Mouse (Mus musculus) adipocyte (in vitro differentiated cells): ENCODE results near the gene Tmsb10.
A peak's percentile ranks its signal among the peaks of the same experiment; 100 is the strongest.

Source experiments
- DNase-seq: peaks from one replicate; pipeline ENCODE4 v3.0.0-alpha.2; 2016; ENCODE audit warnings: low spot score

The Tmsb10 gene

GRCm38 (mm10) chr6:72958662-72959071 is at the start of gene Tmsb10:
Gene Tmsb10 (minus strand): TSS chr6:72958748.
- DNase-seq, result no peak

GRCm38 (mm10) chr6:73003601-73004000 is 45.1 kb upstream of the Tmsb10 start:
- DNase-seq, result no peak

- no peak for DNase-seq
Observed at GRCm38 (mm10) chr6:73002391-73002790, 43.8 kb upstream of the Tmsb10 start.

- no peak for DNase-seq
Observed at GRCm38 (mm10) chr6:72998809-72999208, 40.3 kb upstream of the Tmsb10 start.

- DNase-seq, result peak; percentile 67
Observed at GRCm38 (mm10) chr6:72993688-72994082, 35.1 kb upstream of the Tmsb10 start.

- no peak for DNase-seq
Observed at GRCm38 (mm10) chr6:72993054-72993687, 34.6 kb upstream of the Tmsb10 start.

GRCm38 (mm10) chr6:72990206-72990605 is 31.7 kb upstream of the Tmsb10 start:
- DNase-seq, result no peak

- no peak for DNase-seq
Observed at GRCm38 (mm10) chr6:72989028-72989736, 30.6 kb upstream of the Tmsb10 start.

- no peak for DNase-seq
Observed at GRCm38 (mm10) chr6:72982506-72982905, 24.0 kb upstream of the Tmsb10 start.

GRCm38 (mm10) chr6:72981851-72982250 is 23.3 kb upstream of the Tmsb10 start:
- DNase-seq, result no peak

- peak; percentile 81 for DNase-seq
Observed at GRCm38 (mm10) chr6:72981124-72981651, 22.6 kb upstream of the Tmsb10 start.

GRCm38 (mm10) chr6:72976866-72977265 is 18.3 kb upstream of the Tmsb10 start:
- DNase-seq, result no peak

GRCm38 (mm10) chr6:72971074-72971473 is 12.5 kb upstream of the Tmsb10 start:
- DNase-seq, result no peak

GRCm38 (mm10) chr6:72969787-72970186 is 11.2 kb upstream of the Tmsb10 start:
- DNase-seq, result no peak

- no peak for DNase-seq
Observed at GRCm38 (mm10) chr6:72965199-72965598, 6.7 kb upstream of the Tmsb10 start.

GRCm38 (mm10) chr6:72962281-72962741 is 3.8 kb upstream of the Tmsb10 start:
- no peak for DNase-seq

GRCm38 (mm10) chr6:72961603-72962002 is 3.1 kb upstream of the Tmsb10 start:
- no peak for DNase-seq

GRCm38 (mm10) chr6:72960675-72961074 is 2.1 kb upstream of the Tmsb10 start:
- no peak for DNase-seq

GRCm38 (mm10) chr6:72959175-72959574 is 627 bp upstream of the Tmsb10 start:
- no peak for DNase-seq

GRCm38 (mm10) chr6:72957676-72958641 is 589 bp downstream of the Tmsb10 start:
- peak; percentile 66 for DNase-seq

GRCm38 (mm10) chr6:72957093-72957435 is 1.5 kb downstream of the Tmsb10 start:
- no peak for DNase-seq
